Mouse (Mus musculus) liver, adult 2 months (tissue): ENCODE data around the gene Gm17660. TPM values are rescaled to one million over a fixed set of nuclear protein-coding genes. Genes with fewer than 3 reads are reported as not detected.

Source experiments
- DNase-seq: peaks from one replicate; pipeline ENCODE4 v3.0.0-alpha.2; 2011; ENCODE audit warnings: low read depth, low spot score; ENCODE audit errors: extremely low read depth
- H3K27ac ChIP-seq: fragments of 200-500 bp; replicated peaks from 2 replicates; pipeline ENCODE4 v1.5.1; 2012; ENCODE audit warnings: low read depth, mild to moderate bottlenecking, control low read depth, inconsistent platforms, low read length; ENCODE audit not compliant: insufficient read depth
- H3K27me3 ChIP-seq: fragments of 200-500 bp; 2 replicates; pipeline ENCODE4 v1.6.1; 2012; ENCODE audit warnings: mild to moderate bottlenecking, moderate library complexity, low read length, inconsistent platforms; ENCODE audit not compliant: control insufficient read depth, insufficient read depth
- H3K36me3 ChIP-seq: fragments of 200-500 bp; 2 replicates; pipeline ENCODE4 v1.6.1; 2012; ENCODE audit warnings: low read length, inconsistent platforms; ENCODE audit not compliant: control insufficient read depth, insufficient read depth
- H3K4me1 ChIP-seq: fragments of 200-500 bp; 2 replicates; pipeline ENCODE4 v1.6.1; 2011; ENCODE audit warnings: low read length; ENCODE audit not compliant: control insufficient read depth, insufficient read depth
- H3K4me3 ChIP-seq: fragments of 200-500 bp; 2 replicates; pipeline ENCODE4 v1.5.1; 2011; ENCODE audit warnings: low read depth, mild to moderate bottlenecking, control low read depth, low read length, moderate library complexity; ENCODE audit not compliant: insufficient read depth
- H3K79me2 ChIP-seq: fragments of 200-500 bp; 2 replicates; pipeline ENCODE4 v1.6.1; 2012; ENCODE audit warnings: inconsistent platforms, mild to moderate bottlenecking, low read length, moderate library complexity; ENCODE audit not compliant: control insufficient read depth, insufficient read depth
- H3K9ac ChIP-seq: fragments of 200-500 bp; 2 replicates; pipeline ENCODE4 v1.6.1; 2012; ENCODE audit warnings: low read depth, mild to moderate bottlenecking, control low read depth, inconsistent platforms, low read length
- CTCF ChIP-seq: fragments of 200-500 bp; IDR thresholded peaks from 2 replicates; pipeline ENCODE4 v1.5.1; 2011; ENCODE audit warnings: low read depth, low read length, control low read depth
- POLR2A ChIP-seq: fragments of 200-500 bp; IDR thresholded peaks from 2 replicates; pipeline ENCODE4 v1.6.1; 2011; ENCODE audit warnings: low read length, control low read depth; ENCODE audit not compliant: insufficient read depth; ENCODE audit errors: extremely low read depth
- WGBS: fragments of 180-500 bp; shearing (Covaris S2); methylation state at CpG from one replicate; pipeline ENCODE4 v1.1.7; 2018; 5-methylcytosine and 5-hydroxymethylcytosine counted together
- polyA plus RNA-seq: library from polyadenylated mRNA; depleted of rRNA; stranded (reverse); fragments of >200 nt; gene quantifications from 2 replicates; pipeline ENCODE4 v1.2.3, GENCODE M21; 2012; rRNA removed
- total RNA-seq: library from RNA; depleted of rRNA; stranded (reverse); fragments of >200 nt; gene quantifications from 2 replicates; pipeline ENCODE4 v1.2.3, GENCODE M21; 2014; rRNA removed

The Gm17660 gene
- total RNA-seq = not detected in 2 replicates
- polyA plus RNA-seq = not detected in 2 replicates

GRCm38 (mm10) chr5:104077508-104077907 is at the start of gene Gm17660:
Gene Gm17660, minus strand, starts transcription at chr5:104077608.
- TF ChIP-seq CTCF = no peak
- no peak for TF ChIP-seq POLR2A

GRCm38 (mm10) chr5:104126561-104127320 is 49.3 kb upstream of the Gm17660 start:
- Histone ChIP-seq H3K4me1 (no peaks in the 10 kb centered on the region), H3K9ac (no peak overlapping the region), H3K79me2 (no peaks in the 10 kb centered on the region), H3K27ac (no peak overlapping the region), H3K27me3 (no peaks in the 10 kb centered on the region), H3K36me3 (no peaks in the 10 kb centered on the region), H3K4me3 (no peak overlapping the region)
- 73% methylated on average over 12 of the region's 12 CpGs for WGBS
- TF ChIP-seq CTCF (no peak), POLR2A (no peak)
- no peak for DNase-seq

More at GRCm38 (mm10) chr5:104077508-104077907, at the start of gene Gm17660:
- Histone ChIP-seq H3K4me3 (no peak within 1 kb of the TSS), H3K27me3 (no peaks in the 10 kb centered on the region; the same call in 1 of the 2 replicates), H3K79me2 (no peaks in the 10 kb centered on the region), H3K4me1 (no peaks in the 10 kb centered on the region), H3K9ac (no peak within 1 kb of the TSS), H3K27ac (no peak within 1 kb of the TSS), H3K36me3 (no peaks in the 10 kb centered on the region)
- no peak for DNase-seq
- 89% methylated on average over 7 of the region's 7 CpGs for WGBS

GRCm38 (mm10) chr5:104124016-104124658 is 46.7 kb upstream of the Gm17660 start:
- H3K27me3 ChIP-seq = no peaks in the 10 kb centered on the region
- H3K4me1 ChIP-seq = no peaks in the 10 kb centered on the region
- WGBS = 87% methylated on average over 6 of the region's 6 CpGs
- no peak overlapping the region for H3K9ac ChIP-seq
- DNase-seq = no peak
- H3K4me3 ChIP-seq = no peak overlapping the region
- no peak overlapping the region for H3K27ac ChIP-seq
- no peaks in the 10 kb centered on the region for H3K36me3 ChIP-seq
- TF ChIP-seq POLR2A (no peak), CTCF (no peak)
- H3K79me2 ChIP-seq = no peaks in the 10 kb centered on the region

- no peaks in the 10 kb centered on the region for H3K36me3 ChIP-seq
- H3K27me3 ChIP-seq = no peaks in the 10 kb centered on the region; the same call in 1 of the 2 replicates
- no peak for DNase-seq
- no peak for TF ChIP-seq CTCF
- TF ChIP-seq POLR2A = no peak
- H3K27ac ChIP-seq = no peak overlapping the region
- no peaks in the 10 kb centered on the region for H3K79me2 ChIP-seq
- no peak overlapping the region for H3K4me3 ChIP-seq
- no peak overlapping the region for H3K9ac ChIP-seq
- WGBS = 88% methylated on average over 4 of the region's 4 CpGs
- H3K4me1 ChIP-seq = no peaks in the 10 kb centered on the region
Measured at GRCm38 (mm10) chr5:104115890-104116289, 38.5 kb upstream of the Gm17660 start.

GRCm38 (mm10) chr5:104115118-104115517 is 37.7 kb upstream of the Gm17660 start:
- Histone ChIP-seq H3K79me2 (no peaks in the 10 kb centered on the region), H3K4me3 (no peak overlapping the region), H3K27ac (no peak overlapping the region), H3K9ac (no peak overlapping the region), H3K27me3 (no peaks in the 10 kb centered on the region; the same call in 1 of the 2 replicates), H3K36me3 (no peaks in the 10 kb centered on the region), H3K4me1 (no peaks in the 10 kb centered on the region)
- DNase-seq = no peak
- 51% methylated on average over 14 of the region's 14 CpGs for WGBS
- TF ChIP-seq CTCF (no peak), POLR2A (no peak)
